Mouse (Mus musculus): ENCODE results near the gene Tcte2.

GRCm38 (mm10) chr17:13705481-13705921 lies 56.1 kb downstream of the Tcte2 start:
- TF ChIP-seq POLR2A (IDR thresholded peaks at IDR 0.05; ENCODE audit: borderline replicate concordance, low read depth, low read length): no peak
- no peak for TF ChIP-seq CTCF (IDR thresholded peaks at IDR 0.05; ENCODE audit: low read depth, low read length)
